Mouse (Mus musculus): ENCODE data around the gene Rnf38.

Rnf38 gene

GRCm38 (mm10) chr4:44083945-44084344 is 149.6 kb downstream of the Rnf38 start, which contains the start of gene Gne:
TSS of gene Gne (minus strand) at chr4:44084177.
- in situ Hi-C loops (cut with MboI; ENCODE audit: unreplicated experiment in 2 of 2), result no loop called here

GRCm38 (mm10) chr4:44078358-44078933 is 155.1 kb downstream of the Rnf38 start:
- in situ Hi-C loops (cut with MboI; ENCODE audit: unreplicated experiment in 2 of 2), result no loop called here

All from v-Abl transformed pro-B cells (cell line).